Mouse (Mus musculus) liver, adult 10 weeks (tissue): Measurements from ENCODE around the gene Tie1. TPM values are rescaled to one million over a fixed set of nuclear protein-coding genes. Genes with fewer than 3 reads are reported as not detected.

Source experiments
- polyA plus RNA-seq: library from polyadenylated mRNA; stranded (reverse); fragments of 350-450 nt; fragmentation: Illumina TruSeq; extraction: RNeasy Lipid Tissue Mini Kit (QIAGEN cat#74804); gene quantifications from one replicate; pipeline ENCODE4 v1.2.3, GENCODE M21; 2014; ENCODE audit warnings: low read depth, low replicate concordance

Tie1 gene
- 0.90 TPM for polyA plus RNA-seq

GRCm38 (mm10) chr4:118489717-118490132, at the start of gene Tie1:
Gene Tie1 (minus strand): TSS chr4:118490061.

DNA sequence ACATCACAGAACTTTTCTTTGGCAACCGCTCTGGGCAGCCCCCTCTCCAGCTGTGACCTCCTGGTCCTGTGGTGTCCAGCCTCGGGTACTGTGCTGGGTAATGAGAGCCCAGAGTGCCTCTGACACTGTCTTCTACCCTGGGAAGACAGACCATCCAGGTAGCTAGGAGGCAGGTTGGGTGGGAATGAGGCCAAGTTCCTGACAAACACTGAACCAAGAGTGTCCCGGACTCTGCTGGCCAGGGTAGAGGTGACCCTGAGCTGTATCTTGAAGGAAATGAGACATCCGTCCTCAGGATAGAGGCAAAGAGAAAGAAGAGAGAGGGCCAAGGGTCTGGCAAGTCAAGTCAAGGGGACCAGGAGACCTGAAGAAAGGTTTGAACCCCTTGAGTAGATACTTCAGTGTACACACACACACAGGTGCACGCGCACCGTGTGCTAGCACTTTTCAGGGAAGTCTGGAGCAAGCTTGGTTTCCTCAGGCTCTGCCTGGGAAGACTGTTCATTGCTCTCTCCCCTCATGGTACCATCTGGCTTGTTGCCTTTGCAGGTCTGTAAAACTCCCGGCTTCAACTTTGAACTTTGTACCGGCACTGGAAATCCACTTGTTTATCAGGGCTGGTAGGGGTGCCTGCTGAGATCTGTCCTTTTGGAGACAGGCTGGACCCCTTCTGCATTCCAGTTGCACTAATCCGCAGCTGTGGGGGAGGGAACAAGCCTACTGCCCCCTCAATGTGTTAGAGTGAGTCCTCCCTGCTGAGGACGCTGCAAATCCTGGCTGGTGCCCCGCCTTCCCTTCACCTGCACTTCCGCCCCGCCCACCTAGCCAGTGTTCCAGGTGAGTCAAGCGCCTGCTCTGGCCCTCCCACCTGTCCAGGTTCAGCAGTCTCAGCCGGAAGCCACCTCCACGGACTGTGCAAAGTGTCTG, 36.8 kb upstream of the Tie1 start, which contains the start of gene 2610528J11Rik:
Gene 2610528J11Rik (plus strand): TSS at position 592 of the 927 bp plus-strand sequence.

DNA sequence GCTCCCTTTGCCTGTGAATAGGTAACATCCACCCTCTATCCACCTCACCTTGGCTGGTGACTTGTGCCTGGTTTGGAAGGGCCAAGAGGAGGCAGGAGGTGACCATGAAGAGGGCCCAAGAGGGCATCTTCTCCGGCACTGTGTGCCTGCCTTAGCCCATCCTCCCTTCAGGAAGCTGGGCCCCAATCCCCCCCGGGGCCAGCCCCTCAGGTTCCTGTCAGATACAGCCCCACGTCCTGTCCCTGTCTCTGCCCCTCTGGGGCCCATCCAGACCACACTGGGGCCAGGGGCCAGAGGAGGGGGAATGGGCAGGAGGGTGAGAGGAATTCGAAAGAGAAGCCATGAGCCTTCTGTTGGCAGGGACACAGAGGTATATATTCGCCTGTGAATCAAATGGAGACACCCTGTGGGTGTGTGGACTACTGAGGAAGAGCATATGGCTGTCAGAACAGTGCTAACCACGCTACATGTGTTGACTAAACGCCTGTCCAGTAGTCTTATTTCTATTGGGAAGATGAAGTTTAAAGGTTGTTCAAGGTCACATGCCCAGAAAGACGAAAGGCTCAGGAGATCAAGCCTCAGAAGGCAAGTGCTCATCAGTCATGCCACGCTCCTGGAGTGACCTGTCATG, 32.4 kb downstream of the Tie1 start, which contains the start of gene Mpl:
Gene Mpl (minus strand): TSS at position 169 of the 631 bp plus-strand sequence.

DNA sequence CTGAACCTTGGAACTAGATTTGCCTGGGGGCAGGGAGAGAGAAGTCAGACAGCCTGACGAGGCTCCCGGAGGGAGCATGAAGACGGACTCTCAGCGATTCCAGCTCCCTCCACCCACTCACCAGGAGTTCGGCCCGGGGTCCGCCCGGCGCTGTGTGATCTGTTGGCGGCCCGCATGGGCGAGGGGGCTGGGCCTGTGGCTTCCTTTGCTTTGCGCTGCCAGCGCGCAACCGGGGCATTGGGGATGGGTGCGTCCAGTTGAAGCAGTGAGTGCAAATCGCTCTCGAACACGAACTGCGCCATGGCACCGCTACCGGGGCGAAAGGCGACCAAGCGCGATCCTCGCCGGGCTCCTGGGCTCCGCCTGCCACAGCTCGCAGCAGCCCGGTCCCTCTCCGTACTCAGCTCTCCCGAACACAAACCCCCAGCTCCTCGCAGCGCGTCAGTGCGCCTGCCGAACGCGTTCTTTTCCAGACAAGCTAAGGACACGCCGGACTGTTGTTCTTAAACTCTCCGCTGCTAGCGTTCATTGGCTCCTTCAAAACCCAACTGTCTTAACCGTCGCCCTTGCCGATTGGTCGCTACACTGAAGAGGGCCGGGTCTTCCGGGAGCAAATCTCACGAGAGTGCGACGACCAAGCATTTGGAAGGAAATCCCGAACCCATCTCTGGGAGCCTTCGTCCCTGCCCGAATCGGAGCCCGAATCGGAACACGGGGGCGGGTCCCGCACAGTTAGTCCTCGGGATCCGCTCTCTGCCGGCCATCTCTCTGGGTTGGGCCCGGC, 52.8 kb downstream of the Tie1 start, which contains the start of gene Cdc20:
Gene Cdc20 (minus strand): TSS at position 533 of the 784 bp plus-strand sequence.

DNA sequence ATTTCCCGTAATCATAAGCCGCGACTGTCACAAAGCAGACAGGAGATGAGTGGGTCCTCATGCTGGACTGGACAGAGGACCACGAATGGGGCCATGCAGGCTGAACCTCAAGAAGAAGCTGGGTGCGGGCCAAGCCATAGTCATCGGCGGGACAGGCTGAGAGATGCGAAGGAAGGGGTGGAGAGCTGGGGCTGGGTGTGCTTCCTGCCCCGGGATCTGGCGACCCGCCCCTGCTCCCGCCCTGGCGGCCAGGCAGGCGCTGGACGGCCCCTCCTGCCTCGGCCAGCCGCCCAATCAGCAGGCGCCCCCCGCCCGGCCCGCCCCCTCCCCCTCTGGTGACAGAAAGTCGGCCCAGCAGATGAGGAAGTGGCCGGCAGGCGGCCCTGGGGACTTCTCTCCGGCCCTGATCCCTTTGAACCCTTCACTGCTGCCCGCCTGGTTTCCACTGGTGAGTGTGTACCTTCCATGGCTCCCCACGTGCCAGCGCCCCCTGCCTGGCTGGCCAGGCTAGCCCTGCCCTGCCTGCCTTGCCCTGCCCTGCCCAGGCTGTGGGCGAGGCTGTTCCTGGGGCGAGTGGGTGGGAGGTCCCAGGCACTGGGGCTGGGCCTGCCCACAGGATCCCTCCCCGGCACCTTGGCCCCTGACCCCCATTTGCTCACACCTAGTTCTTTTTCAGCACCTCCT, 62.0 kb downstream of the Tie1 start, which contains the start of gene Elovl1:
Gene Elovl1 (plus strand): TSS at position 326 of the 684 bp plus-strand sequence.

Other genes starting within 250 kb of the Tie1 start
- gene Ptprf, start 198.7 kb downstream of the Tie1 start, polyA plus RNA-seq, result 5.9 TPM
- 0.74 TPM for gene Szt2, start 80.8 kb downstream of the Tie1 start, polyA plus RNA-seq
- 49.0 TPM for gene Med8, start 80.7 kb downstream of the Tie1 start, polyA plus RNA-seq
- gene Elovl1, start 62.0 kb downstream of the Tie1 start, polyA plus RNA-seq, result 21.7 TPM
- gene Cdc20, start 52.7 kb downstream of the Tie1 start, polyA plus RNA-seq, result not detected
- not detected for gene Mpl, start 32.5 kb downstream of the Tie1 start, polyA plus RNA-seq
- 8.2 TPM for gene 2610528J11Rik, start 36.9 kb upstream of the Tie1 start, polyA plus RNA-seq
- gene Tmem125, start 54.0 kb upstream of the Tie1 start, polyA plus RNA-seq, result 1.8 TPM
- gene Cfap57, start 130.7 kb upstream of the Tie1 start, polyA plus RNA-seq, result not detected
- gene Ebna1bp2, start 130.7 kb upstream of the Tie1 start, polyA plus RNA-seq, result 13.0 TPM
- gene Olfr62, start 168.9 kb upstream of the Tie1 start, polyA plus RNA-seq, result not detected
- not detected for gene Olfr1342, start 202.7 kb upstream of the Tie1 start, polyA plus RNA-seq
- not detected for gene Olfr1341, start 213.5 kb upstream of the Tie1 start, polyA plus RNA-seq
- not detected for gene Olfr1340, start 230.1 kb upstream of the Tie1 start, polyA plus RNA-seq
- gene Olfr1339, start 242.1 kb upstream of the Tie1 start, polyA plus RNA-seq, result not detected